Mouse (Mus musculus): ENCODE data around the gene Plvap. TPM values are rescaled to one million over a fixed set of nuclear protein-coding genes. Genes with fewer than 3 reads are reported as not detected.
"Not testable (repeated sequence)": the region's sequence is repeated elsewhere in the genome, so short reads cannot be mapped to it uniquely, and the experiment has no call there.

Gene Plvap
- polyA plus RNA-seq, 1 experiment from 2014 or later = 50.3 TPM

GRCm38 (mm10) chr8:71521634-71522033 lies 10.1 kb upstream of the Plvap start:
- Histone ChIP-seq H3K27me3 (ENCODE audit: control insufficient read depth, insufficient read depth, low read length) (peaks cover 17% of the 10 kb centered on the region), H3K9me3 (replicated peaks; ENCODE audit: control insufficient read depth, low read length) (no peaks in the 10 kb centered on the region), H3K4me1 (ENCODE audit: control insufficient read depth, insufficient read depth, low read length) (no peaks in the 10 kb centered on the region), H3K4me3 (ENCODE audit: low read depth, low read length) (no peak overlapping the region), H3K27ac (replicated peaks; ENCODE audit: low read depth, low read length) (no peak overlapping the region), H3K36me3 (replicated peaks; ENCODE audit: control insufficient read depth, insufficient read depth, low read depth, low read length) (no peaks in the 10 kb centered on the region), H3K4me2 (ENCODE audit: low read depth, low read length) (no peak overlapping the region), H3K9ac (replicated peaks; ENCODE audit: low read length) (no peak overlapping the region)
- WGBS = 2% methylated on average over 17 of the region's 17 CpGs
- peak; percentile 94 for DNase-seq (ENCODE audit: low spot score)
- ATAC-seq (replicated peaks; ENCODE audit: insufficient number of reproducible peaks, low FRiP score, low TSS enrichment, low read depth) = peak; percentile 71

GRCm38 (mm10) chr8:71519037-71519825 lies 7.7 kb upstream of the Plvap start:
- not testable (repeated sequence) for H3K27ac ChIP-seq (replicated peaks; ENCODE audit: low read depth, low read length); H3K9me3 ChIP-seq (replicated peaks; ENCODE audit: control insufficient read depth, low read length); H3K36me3 ChIP-seq (replicated peaks; ENCODE audit: control insufficient read depth, insufficient read depth, low read depth, low read length); H3K4me1 ChIP-seq (ENCODE audit: control insufficient read depth, insufficient read depth, low read length); H3K4me3 ChIP-seq (ENCODE audit: low read depth, low read length); ATAC-seq (replicated peaks; ENCODE audit: insufficient number of reproducible peaks, low FRiP score, low TSS enrichment, low read depth); H3K9ac ChIP-seq (replicated peaks; ENCODE audit: low read length); H3K27me3 ChIP-seq (ENCODE audit: control insufficient read depth, insufficient read depth, low read length); H3K4me2 ChIP-seq (ENCODE audit: low read depth, low read length)
- WGBS = 45% methylated on average over 10 of the region's 10 CpGs
- DNase-seq (ENCODE audit: low spot score) = peak; percentile 89

- ATAC-seq (replicated peaks; ENCODE audit: insufficient number of reproducible peaks, low FRiP score, low TSS enrichment, low read depth) (no peak), DNase-seq (ENCODE audit: low spot score) (peak; percentile 37)
- 8% methylated on average over 6 of the region's 6 CpGs for WGBS
Measured at GRCm38 (mm10) chr8:71516786-71517185, 5.2 kb upstream of the Plvap start.

GRCm38 (mm10) chr8:71515043-71515442 lies 3.5 kb upstream of the Plvap start:
- Histone ChIP-seq H3K9ac (replicated peaks; ENCODE audit: low read length) (no peak overlapping the region), H3K4me3 (ENCODE audit: low read depth, low read length) (no peak overlapping the region), H3K9me3 (replicated peaks; ENCODE audit: control insufficient read depth, low read length) (no peaks in the 10 kb centered on the region), H3K27ac (replicated peaks; ENCODE audit: low read depth, low read length) (no peak overlapping the region), H3K4me2 (ENCODE audit: low read depth, low read length) (no peak overlapping the region), H3K36me3 (replicated peaks; ENCODE audit: control insufficient read depth, insufficient read depth, low read depth, low read length) (no peaks in the 10 kb centered on the region), H3K27me3 (ENCODE audit: control insufficient read depth, insufficient read depth, low read length) (no peaks in the 10 kb centered on the region), H3K4me1 (ENCODE audit: control insufficient read depth, insufficient read depth, low read length) (no peaks in the 10 kb centered on the region)
- no peak for ATAC-seq (replicated peaks; ENCODE audit: insufficient number of reproducible peaks, low FRiP score, low TSS enrichment, low read depth)
- WGBS = 70% methylated on average over 5 of the region's 5 CpGs
- DNase-seq (ENCODE audit: low spot score) = no peak

More at GRCm38 (mm10) chr8:71516786-71517185, 5.2 kb upstream of the Plvap start:
- no peaks in the 10 kb centered on the region for H3K9me3 ChIP-seq (replicated peaks; ENCODE audit: control insufficient read depth, low read length)
- no peak overlapping the region for H3K4me2 ChIP-seq (ENCODE audit: low read depth, low read length)
- H3K27me3 ChIP-seq (ENCODE audit: control insufficient read depth, insufficient read depth, low read length) = no peaks in the 10 kb centered on the region
- H3K4me3 ChIP-seq (ENCODE audit: low read depth, low read length) = no peak overlapping the region
- no peak overlapping the region for H3K9ac ChIP-seq (replicated peaks; ENCODE audit: low read length)
- no peaks in the 10 kb centered on the region for H3K4me1 ChIP-seq (ENCODE audit: control insufficient read depth, insufficient read depth, low read length)
- H3K27ac ChIP-seq (replicated peaks; ENCODE audit: low read depth, low read length) = no peak overlapping the region
- H3K36me3 ChIP-seq (replicated peaks; ENCODE audit: control insufficient read depth, insufficient read depth, low read depth, low read length) = no peaks in the 10 kb centered on the region

GRCm38 (mm10) chr8:71513018-71513754 lies 1.6 kb upstream of the Plvap start:
- no peak for DNase-seq (ENCODE audit: low spot score)
- 60% methylated on average over 13 of the region's 15 CpGs for WGBS

GRCm38 (mm10) chr8:71509316-71509715 lies 2.2 kb downstream of the Plvap start:
- no peak overlapping the region for H3K27ac ChIP-seq (replicated peaks; ENCODE audit: low read depth, low read length)
- no peaks in the 10 kb centered on the region for H3K4me1 ChIP-seq (ENCODE audit: control insufficient read depth, insufficient read depth, low read length)
- peaks cover 27% of the 10 kb centered on the region for H3K27me3 ChIP-seq (ENCODE audit: control insufficient read depth, insufficient read depth, low read length)
- H3K4me2 ChIP-seq (ENCODE audit: low read depth, low read length) = no peak overlapping the region
- no peak overlapping the region for H3K4me3 ChIP-seq (ENCODE audit: low read depth, low read length)
- ATAC-seq (replicated peaks; ENCODE audit: insufficient number of reproducible peaks, low FRiP score, low TSS enrichment, low read depth) = no peak
- DNase-seq (ENCODE audit: low spot score) = no peak
- 34% methylated on average over 2 of the region's 2 CpGs for WGBS
- no peaks in the 10 kb centered on the region for H3K36me3 ChIP-seq (replicated peaks; ENCODE audit: control insufficient read depth, insufficient read depth, low read depth, low read length)
- H3K9me3 ChIP-seq (replicated peaks; ENCODE audit: control insufficient read depth, low read length) = no peaks in the 10 kb centered on the region
- no peak overlapping the region for H3K9ac ChIP-seq (replicated peaks; ENCODE audit: low read length)

More at GRCm38 (mm10) chr8:71513018-71513754, 1.6 kb upstream of the Plvap start:
- Histone ChIP-seq H3K27me3 (ENCODE audit: control insufficient read depth, insufficient read depth, low read length) (peaks cover 6% of the 10 kb centered on the region), H3K27ac (replicated peaks; ENCODE audit: low read depth, low read length) (no peak overlapping the region), H3K4me2 (ENCODE audit: low read depth, low read length) (no peak overlapping the region), H3K36me3 (replicated peaks; ENCODE audit: control insufficient read depth, insufficient read depth, low read depth, low read length) (no peaks in the 10 kb centered on the region), H3K9me3 (replicated peaks; ENCODE audit: control insufficient read depth, low read length) (no peaks in the 10 kb centered on the region), H3K4me1 (ENCODE audit: control insufficient read depth, insufficient read depth, low read length) (no peaks in the 10 kb centered on the region), H3K4me3 (ENCODE audit: low read depth, low read length) (no peak overlapping the region), H3K9ac (replicated peaks; ENCODE audit: low read length) (no peak overlapping the region)
- no peak for ATAC-seq (replicated peaks; ENCODE audit: insufficient number of reproducible peaks, low FRiP score, low TSS enrichment, low read depth)

GRCm38 (mm10) chr8:71507589-71508104 lies 3.9 kb downstream of the Plvap start:
- Histone ChIP-seq H3K4me1 (ENCODE audit: control insufficient read depth, insufficient read depth, low read length) (no peaks in the 10 kb centered on the region), H3K9ac (replicated peaks; ENCODE audit: low read length) (peak overlapping the region; percentile 56), H3K4me3 (ENCODE audit: low read depth, low read length) (peak overlapping the region; percentile 39), H3K36me3 (replicated peaks; ENCODE audit: control insufficient read depth, insufficient read depth, low read depth, low read length) (no peaks in the 10 kb centered on the region), H3K4me2 (ENCODE audit: low read depth, low read length) (peak overlapping the region; percentile 84), H3K27ac (replicated peaks; ENCODE audit: low read depth, low read length) (no peak overlapping the region), H3K27me3 (ENCODE audit: control insufficient read depth, insufficient read depth, low read length) (peaks cover 27% of the 10 kb centered on the region), H3K9me3 (replicated peaks; ENCODE audit: control insufficient read depth, low read length) (no peaks in the 10 kb centered on the region)
- peak; percentile 53; the same call in 1 of the 2 replicates for ATAC-seq (replicated peaks; ENCODE audit: insufficient number of reproducible peaks, low FRiP score, low TSS enrichment, low read depth)
- DNase-seq (ENCODE audit: low spot score) = peak; percentile 95
- WGBS = under 1% methylated on average over 58 of the region's 61 CpGs

- Histone ChIP-seq H3K9ac (replicated peaks; ENCODE audit: low read length) (no peak overlapping the region), H3K27ac (replicated peaks; ENCODE audit: low read depth, low read length) (no peak overlapping the region), H3K9me3 (replicated peaks; ENCODE audit: control insufficient read depth, low read length) (no peaks in the 10 kb centered on the region), H3K4me2 (ENCODE audit: low read depth, low read length) (no peak overlapping the region), H3K36me3 (replicated peaks; ENCODE audit: control insufficient read depth, insufficient read depth, low read depth, low read length) (no peaks in the 10 kb centered on the region), H3K4me1 (ENCODE audit: control insufficient read depth, insufficient read depth, low read length) (no peaks in the 10 kb centered on the region), H3K27me3 (ENCODE audit: control insufficient read depth, insufficient read depth, low read length) (peaks cover 27% of the 10 kb centered on the region), H3K4me3 (ENCODE audit: low read depth, low read length) (no peak overlapping the region)
- no peak for DNase-seq (ENCODE audit: low spot score)
- 85% methylated on average over 4 of the region's 4 CpGs for WGBS
- ATAC-seq (replicated peaks; ENCODE audit: insufficient number of reproducible peaks, low FRiP score, low TSS enrichment, low read depth) = no peak
Measured at GRCm38 (mm10) chr8:71505979-71506378, 5.6 kb downstream of the Plvap start.
